Mouse (Mus musculus): ENCODE measurements around the gene Tmem38a.
A peak's percentile ranks its signal among the peaks of the same experiment; 100 is the strongest.

Gene Tmem38a

DNA sequence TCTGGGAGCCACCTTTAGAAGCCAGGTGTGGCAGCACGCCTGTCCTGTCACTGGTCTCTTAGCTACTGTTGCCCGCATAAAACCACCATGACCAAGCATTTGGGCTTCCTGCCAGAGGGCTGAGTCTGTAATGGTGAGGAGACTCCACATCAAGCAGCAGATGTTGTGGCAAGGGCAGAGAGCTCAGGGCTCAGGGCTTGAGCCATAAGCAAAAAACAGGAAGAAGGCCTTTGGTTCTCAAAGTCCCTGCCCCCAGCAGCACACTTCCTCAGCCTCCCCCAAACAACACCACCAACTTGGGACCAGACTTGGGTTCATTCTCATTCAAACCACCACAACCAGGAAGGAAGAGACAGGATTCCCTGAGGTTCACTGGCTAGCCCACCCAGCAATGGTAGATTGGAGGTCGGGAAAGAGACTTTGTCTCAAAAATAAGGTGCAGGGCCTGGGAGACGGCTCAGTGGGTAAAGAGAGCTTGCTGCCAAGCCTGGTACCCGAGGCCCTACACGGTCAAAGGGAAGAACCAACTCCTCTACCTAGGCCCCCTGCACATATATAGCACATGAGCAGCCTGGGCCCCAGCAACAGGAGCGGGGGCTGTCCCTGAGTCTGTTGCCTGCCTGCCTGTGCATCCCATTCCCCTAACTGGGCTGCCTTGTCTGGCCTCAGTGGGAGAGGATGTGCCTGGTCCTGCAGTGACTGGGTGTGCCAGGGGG lies 11.4 kb downstream of the Tmem38a start:
- peak; percentile 64 to 70 for DNase-seq (ENCODE audit: low read depth in 1 of 2, low spot score in 2 of 2)

DNA sequence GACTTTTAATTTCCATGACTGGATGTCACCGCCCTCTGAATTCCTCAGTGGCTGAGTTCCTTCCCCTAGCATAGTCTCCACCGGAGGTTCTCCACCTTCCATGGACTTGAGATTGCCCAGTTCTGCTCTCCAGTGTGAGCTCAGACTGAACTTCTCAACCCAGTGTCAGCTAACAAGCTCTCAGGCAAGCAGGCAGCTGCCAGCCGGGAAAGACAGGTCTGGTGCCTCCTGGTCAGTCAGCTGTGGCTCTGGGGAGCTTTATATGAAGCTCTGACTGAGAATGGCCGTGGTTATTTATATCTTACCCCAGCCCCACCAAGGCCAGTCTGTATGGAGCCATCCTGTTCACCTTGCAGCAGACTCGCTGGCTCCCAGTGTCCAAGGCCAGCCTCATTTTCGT lies 12.5 kb downstream of the Tmem38a start:
- DNase-seq (ENCODE audit: low read depth in 1 of 2, low spot score in 2 of 2): no peak

DNA sequence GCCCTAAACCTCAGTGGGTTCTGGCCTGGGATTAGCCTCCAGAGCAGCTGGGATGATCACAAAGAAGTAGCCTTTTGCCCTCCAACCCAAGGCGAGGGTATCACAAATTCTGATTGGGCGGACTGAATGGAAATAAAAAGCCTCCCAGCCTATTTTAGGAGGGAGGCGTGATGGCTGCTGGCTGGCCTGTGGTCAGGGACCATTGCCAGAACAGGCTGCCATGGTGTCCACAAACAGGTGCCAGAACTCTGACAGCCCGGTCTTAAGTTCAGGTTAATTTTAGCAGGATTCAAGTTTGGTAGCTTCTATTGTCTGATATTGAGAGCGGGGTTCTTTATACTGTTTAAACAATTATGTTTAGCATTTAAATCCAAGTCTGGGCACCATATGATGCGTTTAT lies 16.0 kb downstream of the Tmem38a start:
- DNase-seq (ENCODE audit: low read depth in 1 of 2, low spot score in 2 of 2): no peak

DNA sequence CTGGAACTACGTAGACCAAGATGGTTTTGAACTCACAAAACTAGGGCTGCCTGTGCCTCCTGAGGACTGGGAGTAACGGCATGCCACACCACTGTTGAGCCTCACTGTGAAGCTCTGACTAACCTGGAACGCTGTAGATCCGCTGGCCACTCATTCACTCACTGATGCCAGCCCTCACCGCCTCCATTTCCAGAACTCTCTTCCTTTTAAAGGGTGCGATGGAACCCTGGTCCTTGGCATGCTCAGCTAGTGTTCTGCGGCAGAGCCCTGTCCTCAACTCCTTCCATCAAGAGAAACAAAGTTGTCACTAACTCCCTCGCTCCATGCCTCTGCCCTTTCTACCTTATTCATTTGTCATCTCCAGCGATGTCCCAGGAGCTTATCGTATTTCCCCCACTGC lies 17.0 kb downstream of the Tmem38a start:
- no peak for DNase-seq (ENCODE audit: low read depth in 1 of 2, low spot score in 2 of 2)

DNA sequence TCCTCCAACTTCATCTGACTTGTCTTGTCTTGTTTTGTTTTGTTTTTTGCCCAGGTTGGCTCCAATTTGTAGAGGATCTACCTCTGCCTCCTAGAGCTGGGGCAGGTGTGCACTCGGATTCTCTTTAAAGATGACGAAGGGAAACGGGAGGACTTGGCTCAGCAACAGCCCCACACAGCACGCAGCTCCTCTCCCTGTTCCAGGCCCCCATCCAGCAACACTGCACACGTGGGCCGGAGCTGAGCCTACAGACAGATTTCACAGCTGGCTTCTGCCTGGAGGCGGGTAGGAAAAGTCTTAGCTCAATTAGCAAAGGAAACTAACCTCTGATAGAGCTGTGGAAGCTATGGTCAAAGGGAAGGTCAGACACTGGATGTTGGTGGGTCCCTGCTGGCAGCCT lies 17.4 kb downstream of the Tmem38a start:
- DNase-seq (ENCODE audit: low read depth in 1 of 2, low spot score in 2 of 2): no peak

DNA sequence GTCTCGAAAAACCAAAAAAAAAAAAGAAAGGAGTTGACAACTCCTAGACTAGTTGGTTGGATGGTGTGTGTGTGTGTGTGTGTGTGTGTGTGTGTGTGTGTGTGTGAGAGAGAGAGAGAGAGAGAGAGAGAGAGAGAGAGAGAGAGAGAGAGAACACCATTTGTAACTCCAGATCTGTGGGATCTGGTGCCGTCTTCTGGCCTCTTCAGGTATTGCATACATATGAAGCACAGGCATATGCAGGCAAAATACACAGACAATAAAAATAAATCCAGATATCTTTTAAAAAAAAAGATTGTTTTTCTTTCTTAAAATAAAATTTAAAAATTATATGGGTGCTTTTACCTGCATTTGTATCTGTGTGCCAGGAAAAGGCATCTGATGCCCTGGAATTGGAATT lies 18.3 kb downstream of the Tmem38a start:
- peak in 1 of 2 experiments; percentile 13 for DNase-seq (ENCODE audit: low read depth in 1 of 2, low spot score in 2 of 2)

Data from monocyte, adult 2 months (primary cell).